Mouse (Mus musculus): Measurements from ENCODE around the gene Rbm4b.
"Not testable (repeated sequence)": the region's sequence is repeated elsewhere in the genome, so short reads cannot be mapped to it uniquely, and the experiment has no call there.

The Rbm4b gene

GRCm38 (mm10) chr19:4810309-4810708, 54.0 kb downstream of the Rbm4b start:
- DNase-seq (ENCODE audit: low spot score in 2 of 2): no peak

- no peak for DNase-seq (ENCODE audit: low spot score in 2 of 2)
Observed at GRCm38 (mm10) chr19:4810746-4811062, 54.4 kb downstream of the Rbm4b start.

GRCm38 (mm10) chr19:4811063-4811908, 55.0 kb downstream of the Rbm4b start, which contains the start of the genes Gm21992 and Rbm14:
TSS of gene Gm21992 (minus strand) at chr19:4811612.
TSS of gene Rbm14 (minus strand) at chr19:4811634.
- DNase-seq (ENCODE audit: low spot score in 2 of 2): peak; percentile 97 to 98

- no peak for DNase-seq (ENCODE audit: low spot score in 2 of 2)
Observed at GRCm38 (mm10) chr19:4811909-4812242, 55.6 kb downstream of the Rbm4b start.

GRCm38 (mm10) chr19:4812334-4812949, 56.1 kb downstream of the Rbm4b start:
- DNase-seq (ENCODE audit: low spot score in 2 of 2): not testable (repeated sequence)

- DNase-seq (ENCODE audit: low spot score in 2 of 2): no peak
Observed at GRCm38 (mm10) chr19:4813015-4813414, 56.7 kb downstream of the Rbm4b start.

Measured in frontal cortex, postnatal 10 days (tissue).